Mouse (Mus musculus) limb, embryonic 15.5 days (tissue): ENCODE results near the gene Fpgs. TPM values are rescaled to one million over a fixed set of nuclear protein-coding genes. Genes with fewer than 3 reads are reported as not detected.

Source experiments
- ATAC-seq: fragments of 200-750 bp; cut with Nextera tagmentation; 2 replicates; pipeline ENCODE4 v1.8.0; 2017; ENCODE audit warnings: low read depth, moderate TSS enrichment; ENCODE audit not compliant: insufficient number of reproducible peaks, low FRiP score, low TSS enrichment
- H3K27ac ChIP-seq: fragments of 300-500 bp; sonication (generic); 2 replicates; pipeline ENCODE4 v1.5.1; 2015; ENCODE audit warnings: moderate library complexity, mild to moderate bottlenecking, inconsistent platforms
- H3K27me3 ChIP-seq: fragments of 300-500 bp; sonication (generic); 2 replicates; pipeline ENCODE4 v1.6.1; 2015; ENCODE audit warnings: inconsistent platforms
- H3K36me3 ChIP-seq: fragments of 300-500 bp; sonication (generic); 2 replicates; pipeline ENCODE4 v1.6.1; 2015; ENCODE audit warnings: inconsistent platforms
- H3K4me1 ChIP-seq: fragments of 300-500 bp; sonication (generic); 2 replicates; pipeline ENCODE4 v1.6.1; 2015; ENCODE audit warnings: inconsistent platforms
- H3K4me2 ChIP-seq: fragments of 300-500 bp; sonication (generic); 2 replicates; pipeline ENCODE4 v1.6.1; 2015; ENCODE audit warnings: mild to moderate bottlenecking, inconsistent platforms
- H3K4me3 ChIP-seq: fragments of 300-500 bp; sonication (generic); 2 replicates; pipeline ENCODE4 v1.5.1; 2015; ENCODE audit warnings: mild to moderate bottlenecking, inconsistent platforms
- H3K9ac ChIP-seq: fragments of 300-500 bp; sonication (generic); 2 replicates; pipeline ENCODE4 v1.6.1; 2015; ENCODE audit warnings: inconsistent platforms
- H3K9me3 ChIP-seq: fragments of 300-500 bp; sonication (generic); 2 replicates; pipeline ENCODE4 v1.6.1; 2016; ENCODE audit warnings: inconsistent platforms
- WGBS: fragments of 180-500 bp; shearing (Covaris S2); methylation state at CpG from one replicate; pipeline ENCODE4 v1.1.7; 2015; 5-methylcytosine and 5-hydroxymethylcytosine counted together
- microRNA counts: library from miRNA; unstranded; fragments of <30 nt; microRNA quantifications from one replicate; lab custom pipeline; 2016
- microRNA-seq: library from miRNA; unstranded; fragments of <30 nt; microRNA quantifications from one replicate; pipeline ENCODE4, GENCODE M21; 2016
- polyA plus RNA-seq: library from polyadenylated mRNA; unstranded; fragments of >200 nt; fragmentation: Nextera tagmentation; extraction: Ambion mirVana; gene quantifications from 2 replicates; pipeline ENCODE4 v1.2.1, GENCODE M21; 2015

Fpgs gene
- polyA plus RNA-seq, 1 experiment from 2014 or later, result 33.5 TPM

GRCm38 (mm10) chr2:32640550-32641051 is 63.3 kb downstream of the Fpgs start:
- no peaks in the 10 kb centered on the region for H3K36me3 ChIP-seq
- no peak overlapping the region for H3K4me2 ChIP-seq
- no peak overlapping the region for H3K9ac ChIP-seq
- H3K9me3 ChIP-seq, result no peaks in the 10 kb centered on the region
- no peaks in the 10 kb centered on the region for H3K27me3 ChIP-seq
- no peak overlapping the region for H3K4me3 ChIP-seq
- no peak overlapping the region for H3K27ac ChIP-seq
- H3K4me1 ChIP-seq, result peaks cover 26% of the 10 kb centered on the region
- 64% methylated on average over 6 of the region's 6 CpGs for WGBS
- ATAC-seq, result no peak

- H3K27ac ChIP-seq, result no peak overlapping the region
- peaks cover 23% of the 10 kb centered on the region for H3K4me1 ChIP-seq
- no peak for ATAC-seq
- no peak overlapping the region for H3K4me3 ChIP-seq
- 91% methylated on average over 1 of the region's 1 CpGs for WGBS
- H3K9me3 ChIP-seq, result no peaks in the 10 kb centered on the region
- no peak overlapping the region for H3K4me2 ChIP-seq
- no peaks in the 10 kb centered on the region for H3K27me3 ChIP-seq
- no peaks in the 10 kb centered on the region for H3K36me3 ChIP-seq
- no peak overlapping the region for H3K9ac ChIP-seq
These were observed 64.3 kb downstream of the Fpgs start for GRCm38 (mm10) chr2:32639632-32640031.

- Histone ChIP-seq H3K36me3 (no peaks in the 10 kb centered on the region), H3K9ac (no peak overlapping the region), H3K27me3 (no peaks in the 10 kb centered on the region), H3K4me1 (peaks cover 26% of the 10 kb centered on the region), H3K27ac (peak overlapping the region; percentile 74), H3K9me3 (no peaks in the 10 kb centered on the region), H3K4me2 (no peak overlapping the region), H3K4me3 (no peak overlapping the region)
- peak; percentile 32; the same call in 1 of the 2 replicates for ATAC-seq
- WGBS, result 27% methylated on average over 11 of the region's 11 CpGs
These were observed 66.1 kb downstream of the Fpgs start for GRCm38 (mm10) chr2:32637778-32638281.

GRCm38 (mm10) chr2:32636617-32637016 is 67.3 kb downstream of the Fpgs start:
- Histone ChIP-seq H3K9ac (no peak overlapping the region), H3K4me1 (peaks cover 25% of the 10 kb centered on the region), H3K9me3 (no peaks in the 10 kb centered on the region), H3K27me3 (no peaks in the 10 kb centered on the region), H3K4me2 (no peak overlapping the region), H3K36me3 (no peaks in the 10 kb centered on the region), H3K4me3 (no peak overlapping the region), H3K27ac (peak overlapping the region; percentile 67)
- ATAC-seq, result no peak
- WGBS, result 84% methylated on average over 7 of the region's 7 CpGs

- no peak for ATAC-seq
- no peak overlapping the region for H3K27ac ChIP-seq
- 84% methylated on average over 10 of the region's 10 CpGs for WGBS
- H3K4me1 ChIP-seq, result peaks cover 26% of the 10 kb centered on the region
- H3K36me3 ChIP-seq, result no peaks in the 10 kb centered on the region
- no peak overlapping the region for H3K9ac ChIP-seq
- no peak overlapping the region for H3K4me2 ChIP-seq
- H3K4me3 ChIP-seq, result no peak overlapping the region
- no peaks in the 10 kb centered on the region for H3K9me3 ChIP-seq
- H3K27me3 ChIP-seq, result no peaks in the 10 kb centered on the region
These were observed 69.5 kb downstream of the Fpgs start for GRCm38 (mm10) chr2:32634277-32635105.

- H3K9ac ChIP-seq, result no peak overlapping the region
- no peaks in the 10 kb centered on the region for H3K9me3 ChIP-seq
- H3K4me3 ChIP-seq, result no peak overlapping the region
- H3K27ac ChIP-seq, result no peak overlapping the region
- no peaks in the 10 kb centered on the region for H3K36me3 ChIP-seq
- no peaks in the 10 kb centered on the region for H3K27me3 ChIP-seq
- 69% methylated on average over 5 of the region's 5 CpGs for WGBS
- no peak overlapping the region for H3K4me2 ChIP-seq
- ATAC-seq, result no peak
- H3K4me1 ChIP-seq, result peaks cover 34% of the 10 kb centered on the region
These were observed 70.3 kb downstream of the Fpgs start for GRCm38 (mm10) chr2:32633660-32634059.

MicroRNA genes within 50 kb of the gene (microRNA counts, 519-probe panel; counts per million panel counts)
- microRNA mmu-miR-1954 (lab: Ali Mortazavi, UCI) (1,556 counts per million, percentile 17 among the panel's probes with 10 or more counts), microRNA mmu-miR-2861 (lab: Ali Mortazavi, UCI) (not detected)

Small RNA genes within 50 kb of the gene (microRNA-seq; reads per million reads assigned to microRNA genes)
- gene Gm47291 (not detected), gene Mir1954 (not detected), gene Mir2861 (not detected), gene Mir3960 (not detected), gene Mir8093 (not detected)

Other genes starting within 250 kb of the Fpgs start
- 14.7 and 17.3 TPM in 2 replicates for gene Fam102a, start 168.8 kb downstream of the Fpgs start, polyA plus RNA-seq
- gene Dpm2, start 133.3 kb downstream of the Fpgs start, polyA plus RNA-seq, result 114 and 117 TPM in 2 replicates
- 0.12 and 0.82 TPM in 2 replicates for gene Pip5kl1, start 129.3 kb downstream of the Fpgs start, polyA plus RNA-seq
- gene 9430097D07Rik, start 128.5 kb downstream of the Fpgs start, polyA plus RNA-seq, result not detected in 2 replicates
- 33.8 and 44.2 TPM in 2 replicates for gene St6galnac4, start 117.0 kb downstream of the Fpgs start, polyA plus RNA-seq
- 24.7 and 27.1 TPM in 2 replicates for gene St6galnac6, start 104.4 kb downstream of the Fpgs start, polyA plus RNA-seq
- gene Ak1, start 82.4 kb downstream of the Fpgs start, polyA plus RNA-seq, result 46.9 and 132 TPM in 2 replicates
- gene Eng, start 57.5 kb downstream of the Fpgs start, polyA plus RNA-seq, result 64.6 and 71.5 TPM in 2 replicates
- 84.4 and 101 TPM in 2 replicates for gene Cdk9, start 8.9 kb upstream of the Fpgs start, polyA plus RNA-seq
- gene Sh2d3c, start 16.9 kb upstream of the Fpgs start, polyA plus RNA-seq, result 23.0 and 24.7 TPM in 2 replicates
- gene 6330409D20Rik, start 36.9 kb upstream of the Fpgs start, polyA plus RNA-seq, result not detected in 2 replicates
- gene Tor2a, start 53.1 kb upstream of the Fpgs start, polyA plus RNA-seq, result 68.5 and 71.7 TPM in 2 replicates
- 0.12 and 0.13 TPM in 2 replicates for gene Ttc16, start 71.5 kb upstream of the Fpgs start, polyA plus RNA-seq
- 6.6 and 7.2 TPM in 2 replicates for gene Ptrh1, start 71.6 kb upstream of the Fpgs start, polyA plus RNA-seq
- 0.37 and 1.0 TPM in 2 replicates for gene Cfap157, start 80.3 kb upstream of the Fpgs start, polyA plus RNA-seq
- 16.7 and 17.9 TPM in 2 replicates for gene Stxbp1, start 143.1 kb upstream of the Fpgs start, polyA plus RNA-seq
- gene Fam129b, start 172.0 kb upstream of the Fpgs start, polyA plus RNA-seq, result 138 and 152 TPM in 2 replicates